Mouse (Mus musculus): ENCODE measurements around the gene Hnrnpa3. TPM values are rescaled to one million over a fixed set of nuclear protein-coding genes. Genes with fewer than 3 reads are reported as not detected.
"Not testable (repeated sequence)": the region's sequence is repeated elsewhere in the genome, so short reads cannot be mapped to it uniquely, and the experiment has no call there.

Gene Hnrnpa3
- polyA plus RNA-seq, 1 experiment from 2014 or later = 194 TPM

GRCm38 (mm10) chr2:75626597-75627440 lies 32.2 kb upstream of the Hnrnpa3 start:
- WGBS = 73% methylated on average over 6 of the region's 6 CpGs
- H3K4me1 ChIP-seq = no peaks in the 10 kb centered on the region
- H3K27me3 ChIP-seq (replicated peaks) = no peaks in the 10 kb centered on the region
- no peak for ATAC-seq (replicated peaks)
- H3K4me2 ChIP-seq = no peak overlapping the region
- H3K36me3 ChIP-seq (replicated peaks) = no peaks in the 10 kb centered on the region
- no peaks in the 10 kb centered on the region for H3K9me3 ChIP-seq
- H3K9ac ChIP-seq = no peak overlapping the region
- no peak overlapping the region for H3K27ac ChIP-seq
- H3K4me3 ChIP-seq = no peak overlapping the region

GRCm38 (mm10) chr2:75628487-75628886 lies 30.6 kb upstream of the Hnrnpa3 start:
- no peak overlapping the region for H3K9ac ChIP-seq
- no peak for ATAC-seq (replicated peaks)
- H3K36me3 ChIP-seq (replicated peaks) = no peaks in the 10 kb centered on the region
- no peak overlapping the region for H3K4me3 ChIP-seq
- H3K9me3 ChIP-seq = no peaks in the 10 kb centered on the region
- H3K27ac ChIP-seq = no peak overlapping the region
- H3K4me1 ChIP-seq = no peaks in the 10 kb centered on the region
- H3K4me2 ChIP-seq = no peak overlapping the region
- no peaks in the 10 kb centered on the region for H3K27me3 ChIP-seq (replicated peaks)
- WGBS = 95% methylated on average over 8 of the region's 8 CpGs

- Histone ChIP-seq H3K9me3 (no peaks in the 10 kb centered on the region), H3K4me3 (no peak overlapping the region), H3K9ac (no peak overlapping the region), H3K27me3 (replicated peaks) (no peaks in the 10 kb centered on the region), H3K4me1 (no peaks in the 10 kb centered on the region), H3K4me2 (no peak overlapping the region), H3K36me3 (replicated peaks) (no peaks in the 10 kb centered on the region), H3K27ac (no peak overlapping the region)
- WGBS = 92% methylated on average over 6 of the region's 6 CpGs
- no peak for ATAC-seq (replicated peaks)
These were observed 27.6 kb upstream of the Hnrnpa3 start for GRCm38 (mm10) chr2:75631421-75631820.

- Histone ChIP-seq H3K36me3 (replicated peaks) (no peaks in the 10 kb centered on the region), H3K27me3 (replicated peaks) (no peaks in the 10 kb centered on the region), H3K4me2 (no peak overlapping the region), H3K9ac (no peak overlapping the region), H3K27ac (no peak overlapping the region), H3K9me3 (no peaks in the 10 kb centered on the region), H3K4me1 (no peaks in the 10 kb centered on the region), H3K4me3 (no peak overlapping the region)
- WGBS = 82% methylated on average over 6 of the region's 6 CpGs
- no peak for ATAC-seq (replicated peaks)
These were observed 27.0 kb upstream of the Hnrnpa3 start for GRCm38 (mm10) chr2:75632043-75632442.

- Histone ChIP-seq H3K4me2 (no peak overlapping the region), H3K36me3 (replicated peaks) (no peaks in the 10 kb centered on the region), H3K9ac (no peak overlapping the region), H3K4me1 (no peaks in the 10 kb centered on the region), H3K9me3 (no peaks in the 10 kb centered on the region), H3K27me3 (replicated peaks) (no peaks in the 10 kb centered on the region), H3K27ac (no peak overlapping the region), H3K4me3 (no peak overlapping the region)
- 91% methylated on average over 12 of the region's 12 CpGs for WGBS
- no peak for ATAC-seq (replicated peaks)
These were observed 26.3 kb upstream of the Hnrnpa3 start for GRCm38 (mm10) chr2:75632721-75633181.

GRCm38 (mm10) chr2:75633381-75633780 lies 25.7 kb upstream of the Hnrnpa3 start:
- no peaks in the 10 kb centered on the region for H3K9me3 ChIP-seq
- no peaks in the 10 kb centered on the region for H3K4me1 ChIP-seq
- ATAC-seq (replicated peaks) = no peak
- WGBS = 82% methylated on average over 6 of the region's 6 CpGs
- no peak overlapping the region for H3K4me2 ChIP-seq
- no peak overlapping the region for H3K9ac ChIP-seq
- H3K36me3 ChIP-seq (replicated peaks) = no peaks in the 10 kb centered on the region
- no peaks in the 10 kb centered on the region for H3K27me3 ChIP-seq (replicated peaks)
- no peak overlapping the region for H3K27ac ChIP-seq
- H3K4me3 ChIP-seq = no peak overlapping the region

GRCm38 (mm10) chr2:75633784-75634183 lies 25.3 kb upstream of the Hnrnpa3 start:
- no peaks in the 10 kb centered on the region for H3K9me3 ChIP-seq
- 80% methylated on average over 5 of the region's 5 CpGs for WGBS
- H3K9ac ChIP-seq = no peak overlapping the region
- no peak for ATAC-seq (replicated peaks)
- H3K4me1 ChIP-seq = no peaks in the 10 kb centered on the region
- H3K27ac ChIP-seq = no peak overlapping the region
- no peak overlapping the region for H3K4me3 ChIP-seq
- H3K4me2 ChIP-seq = no peak overlapping the region
- H3K36me3 ChIP-seq (replicated peaks) = no peaks in the 10 kb centered on the region
- H3K27me3 ChIP-seq (replicated peaks) = no peaks in the 10 kb centered on the region

GRCm38 (mm10) chr2:75634431-75634830 lies 24.6 kb upstream of the Hnrnpa3 start:
- not testable (repeated sequence) for H3K27me3 ChIP-seq (replicated peaks); H3K36me3 ChIP-seq (replicated peaks); ATAC-seq (replicated peaks); H3K4me2 ChIP-seq; H3K9me3 ChIP-seq; H3K9ac ChIP-seq; H3K4me1 ChIP-seq; H3K4me3 ChIP-seq; H3K27ac ChIP-seq
- WGBS = 93% methylated on average over 14 of the region's 14 CpGs

- H3K4me3 ChIP-seq = no peak overlapping the region
- no peak overlapping the region for H3K9ac ChIP-seq
- no peak overlapping the region for H3K27ac ChIP-seq
- H3K4me1 ChIP-seq = no peaks in the 10 kb centered on the region
- H3K36me3 ChIP-seq (replicated peaks) = no peaks in the 10 kb centered on the region
- no peaks in the 10 kb centered on the region for H3K27me3 ChIP-seq (replicated peaks)
- no peak overlapping the region for H3K4me2 ChIP-seq
- no peaks in the 10 kb centered on the region for H3K9me3 ChIP-seq
- no peak for ATAC-seq (replicated peaks)
- 71% methylated on average over 6 of the region's 6 CpGs for WGBS
These were observed 22.6 kb upstream of the Hnrnpa3 start for GRCm38 (mm10) chr2:75636261-75637054.

GRCm38 (mm10) chr2:75637055-75637304 lies 22.1 kb upstream of the Hnrnpa3 start:
- not testable (repeated sequence) for H3K36me3 ChIP-seq (replicated peaks); H3K27me3 ChIP-seq (replicated peaks); H3K4me2 ChIP-seq; H3K4me3 ChIP-seq; H3K9me3 ChIP-seq; ATAC-seq (replicated peaks); H3K9ac ChIP-seq; H3K27ac ChIP-seq; H3K4me1 ChIP-seq
- 93% methylated on average over 2 of the region's 2 CpGs for WGBS

GRCm38 (mm10) chr2:75637361-75637760 lies 21.7 kb upstream of the Hnrnpa3 start:
- Histone ChIP-seq H3K4me1 (no peaks in the 10 kb centered on the region), H3K4me2 (no peak overlapping the region), H3K27ac (no peak overlapping the region), H3K9ac (no peak overlapping the region), H3K36me3 (replicated peaks) (no peaks in the 10 kb centered on the region), H3K9me3 (no peaks in the 10 kb centered on the region), H3K4me3 (no peak overlapping the region), H3K27me3 (replicated peaks) (no peaks in the 10 kb centered on the region)
- ATAC-seq (replicated peaks) = no peak

- H3K27me3 ChIP-seq (replicated peaks) = not testable (repeated sequence)
- 92% methylated on average over 6 of the region's 6 CpGs for WGBS
These were observed 21.2 kb upstream of the Hnrnpa3 start for GRCm38 (mm10) chr2:75637822-75638221.

GRCm38 (mm10) chr2:75639535-75639934 lies 19.5 kb upstream of the Hnrnpa3 start:
- WGBS = 63% methylated on average over 12 of the region's 12 CpGs
- not testable (repeated sequence) for H3K4me3 ChIP-seq; H3K9me3 ChIP-seq; H3K36me3 ChIP-seq (replicated peaks); H3K4me2 ChIP-seq; H3K9ac ChIP-seq; H3K4me1 ChIP-seq; ATAC-seq (replicated peaks); H3K27ac ChIP-seq; H3K27me3 ChIP-seq (replicated peaks)

More at GRCm38 (mm10) chr2:75637822-75638221, 21.2 kb upstream of the Hnrnpa3 start:
- not testable (repeated sequence) for H3K4me3 ChIP-seq; H3K9ac ChIP-seq; H3K9me3 ChIP-seq; H3K36me3 ChIP-seq (replicated peaks); ATAC-seq (replicated peaks); H3K27ac ChIP-seq; H3K4me1 ChIP-seq; H3K4me2 ChIP-seq

Data from midbrain, embryonic 15.5 days (tissue).